ENCODE assay signal across 8 mouse cellular contexts in genomic region chr4:47474730-47475643, GRCm38 (mm10). TPM values are rescaled to one million over a fixed set of nuclear protein-coding genes. Genes with fewer than 3 reads are reported as not detected.
DNase-seq lines count a peak whose midpoint lies in the region; ATAC-seq and TF ChIP-seq lines count a peak whose summit lies in the region.

No protein-coding gene starts in this region.

- no peaks in the 10 kb centered on the region for H3K9me3 ChIP-seq in heart, embryonic 15.5 days (replicated peaks)
- H3K9me3 ChIP-seq in E14TG2a.4 (ENCODE audit: low read length), result peaks cover 17% of the 10 kb centered on the region
- 0 out of 2 replicates have a peak, but pooled peaks cover 3% of the 10 kb centered on the region for H3K9me3 ChIP-seq in embryonic facial prominence, embryonic 15.5 days (replicated peaks)
- peaks cover 13% of the 10 kb centered on the region for H3K9me3 ChIP-seq in limb, embryonic 13.5 days
- peaks cover 3% of the 10 kb centered on the region; the same call in 1 of the 2 replicates for H3K9me3 ChIP-seq in stomach, embryonic 16.5 days (replicated peaks; ENCODE audit: control insufficient read depth, low read length)

- no peaks in the 10 kb centered on the region for H3K27me3 ChIP-seq in heart, embryonic 15.5 days
- H3K27me3 ChIP-seq in E14TG2a.4 (ENCODE audit: insufficient read depth, low read length), result no peaks in the 10 kb centered on the region
- H3K27me3 ChIP-seq in embryonic facial prominence, embryonic 15.5 days, result no peaks in the 10 kb centered on the region
- H3K27me3 ChIP-seq in limb, embryonic 13.5 days, result no peaks in the 10 kb centered on the region
- no peaks in the 10 kb centered on the region for H3K27me3 ChIP-seq in stomach, embryonic 16.5 days (ENCODE audit: control insufficient read depth, insufficient read depth, low read length)

- WGBS in heart, embryonic 15.5 days, result 13% methylated on average over 31 of the region's 31 CpGs
- WGBS in embryonic facial prominence, embryonic 15.5 days, result 13% methylated on average over 31 of the region's 31 CpGs
- WGBS in limb, embryonic 13.5 days, result 15% methylated on average over 31 of the region's 31 CpGs
- WGBS in stomach, embryonic 16.5 days, result 10% methylated on average over 31 of the region's 31 CpGs

- peak overlapping the region; percentile 89 for H3K9ac ChIP-seq in heart, embryonic 15.5 days
- peak overlapping the region; percentile 88 for H3K9ac ChIP-seq in embryonic facial prominence, embryonic 15.5 days
- H3K9ac ChIP-seq in limb, embryonic 13.5 days, result peak overlapping the region; percentile 87
- peak overlapping the region; percentile 84 for H3K9ac ChIP-seq in stomach, embryonic 16.5 days (ENCODE audit: low read length)

- TF ChIP-seq CTCF in E14TG2a.4 (conservative IDR thresholded peaks at IDR 0.05; ENCODE audit: low read length), result no peak

- DNase-seq in heart, adult 18-20 months, result no peak
- DNase-seq in kidney, adult 9 months, result no peak

- peaks cover 20% of the 10 kb centered on the region for H3K4me1 ChIP-seq in heart, embryonic 15.5 days (replicated peaks)
- H3K4me1 ChIP-seq in E14TG2a.4 (replicated peaks; ENCODE audit: low read depth, low read length), result peaks cover 33% of the 10 kb centered on the region
- H3K4me1 ChIP-seq in embryonic facial prominence, embryonic 15.5 days, result peaks cover 20% of the 10 kb centered on the region
- peaks cover 29% of the 10 kb centered on the region for H3K4me1 ChIP-seq in limb, embryonic 13.5 days
- peaks cover 19% of the 10 kb centered on the region for H3K4me1 ChIP-seq in stomach, embryonic 16.5 days (ENCODE audit: control insufficient read depth, insufficient read depth, low read length)

- H3K27ac ChIP-seq in heart, embryonic 15.5 days, result peak overlapping the region; percentile 97
- H3K27ac ChIP-seq in embryonic facial prominence, embryonic 15.5 days (replicated peaks), result peak overlapping the region; percentile 95
- peak overlapping the region; percentile 97 for H3K27ac ChIP-seq in limb, embryonic 13.5 days
- H3K27ac ChIP-seq in stomach, embryonic 16.5 days (ENCODE audit: low read length), result peak overlapping the region; percentile 98

- H3K36me3 ChIP-seq in heart, embryonic 15.5 days, result peaks cover 51% of the 10 kb centered on the region
- peaks cover 67% of the 10 kb centered on the region for H3K36me3 ChIP-seq in E14TG2a.4 (ENCODE audit: insufficient read depth, low read length)
- H3K36me3 ChIP-seq in embryonic facial prominence, embryonic 15.5 days, result peaks cover 57% of the 10 kb centered on the region
- H3K36me3 ChIP-seq in limb, embryonic 13.5 days, result peaks cover 62% of the 10 kb centered on the region
- peaks cover 42% of the 10 kb centered on the region for H3K36me3 ChIP-seq in stomach, embryonic 16.5 days (ENCODE audit: control insufficient read depth, insufficient read depth, low read length)

- peak overlapping the region; percentile 96 for H3K4me3 ChIP-seq in heart, embryonic 15.5 days
- H3K4me3 ChIP-seq in E14TG2a.4 (replicated peaks; ENCODE audit: low read length), result peak overlapping the region; percentile 97
- peak overlapping the region; percentile 62 for H3K4me3 ChIP-seq in embryonic facial prominence, embryonic 15.5 days (replicated peaks)
- H3K4me3 ChIP-seq in limb, embryonic 13.5 days, result peak overlapping the region; percentile 88
- peak overlapping the region; percentile 97 for H3K4me3 ChIP-seq in stomach, embryonic 16.5 days (replicated peaks; ENCODE audit: low read length)

- no peak for ATAC-seq in heart, embryonic 15.5 days (replicated peaks; ENCODE audit: insufficient number of reproducible peaks, insufficient read depth, low FRiP score, low read depth)
- ATAC-seq in embryonic facial prominence, embryonic 15.5 days (ENCODE audit: insufficient number of reproducible peaks, low FRiP score, low TSS enrichment, low read depth), result no peak
- ATAC-seq in limb, embryonic 13.5 days (ENCODE audit: low FRiP score, low read depth), result peak; percentile 21; the same call in 1 of the 2 replicates
- ATAC-seq in stomach, embryonic 16.5 days (ENCODE audit: insufficient read depth, low FRiP score), result no peak
- ATAC-seq in activated CD4-positive, CD25-positive, alpha-beta regulatory T cell, adult 4 months, result no peak

- peak overlapping the region; percentile 72 for H3K4me2 ChIP-seq in heart, embryonic 15.5 days
- H3K4me2 ChIP-seq in embryonic facial prominence, embryonic 15.5 days (replicated peaks), result peak overlapping the region; percentile 58
- H3K4me2 ChIP-seq in limb, embryonic 13.5 days (replicated peaks), result peak overlapping the region; percentile 82
- peak overlapping the region; percentile 85 for H3K4me2 ChIP-seq in stomach, embryonic 16.5 days (ENCODE audit: low read depth, low read length)

RNA-seq across cellular contexts. Expression of gene Sec61b, which starts 0.5 kb away (rescaled TPM):
- 142 and 171 TPM in 2 replicates for polyA plus RNA-seq in heart, embryonic 15.5 days (2015; fragmentation: Nextera tagmentation; extraction: Ambion mirVana)
- 10 to 100 TPM; 21.5 to 26.4 TPM for total RNA-seq in heart, adult 18-20 months (2021)
- 398 and 413 TPM in 2 replicates for polyA plus RNA-seq in embryonic facial prominence, embryonic 15.5 days (2015; fragmentation: Nextera tagmentation; extraction: Ambion mirVana)
- 455 and 473 TPM in 2 replicates for polyA plus RNA-seq in limb, embryonic 13.5 days (2015; fragmentation: Nextera tagmentation; extraction: Ambion mirVana)
- 385 and 480 TPM in 2 replicates for polyA plus RNA-seq in stomach, embryonic 16.5 days (2015; fragmentation: Nextera tagmentation; extraction: Ambion mirVana)
- polyA plus RNA-seq in activated CD4-positive, CD25-positive, alpha-beta regulatory T cell, adult 4 months (2017; shearing (Covaris generic)), result 100 to 1,000 TPM; 366 to 372 TPM

RNA-seq across cellular contexts. Expression of gene Alg2, which starts 0.9 kb away (rescaled TPM):
- polyA plus RNA-seq in heart, embryonic 15.5 days (2015; fragmentation: Nextera tagmentation; extraction: Ambion mirVana), result 22.2 and 31.3 TPM in 2 replicates
- total RNA-seq in heart, adult 18-20 months (2021), result 1 to 10 TPM; 5.0 to 5.3 TPM
- 56.5 and 61.1 TPM in 2 replicates for polyA plus RNA-seq in embryonic facial prominence, embryonic 15.5 days (2015; fragmentation: Nextera tagmentation; extraction: Ambion mirVana)
- 89.7 and 92.2 TPM in 2 replicates for polyA plus RNA-seq in limb, embryonic 13.5 days (2015; fragmentation: Nextera tagmentation; extraction: Ambion mirVana)
- 56.7 and 58.4 TPM in 2 replicates for polyA plus RNA-seq in stomach, embryonic 16.5 days (2015; fragmentation: Nextera tagmentation; extraction: Ambion mirVana)
- 1 to 10 TPM; 6.4 to 9.8 TPM for polyA plus RNA-seq in activated CD4-positive, CD25-positive, alpha-beta regulatory T cell, adult 4 months (2017; shearing (Covaris generic))
